Mouse (Mus musculus): ENCODE measurements around the gene Tex2. TPM values are rescaled to one million over a fixed set of nuclear protein-coding genes. Genes with fewer than 3 reads are reported as not detected.

Tex2 gene
- polyA plus RNA-seq, 1 experiment = 9.2 TPM

- TF ChIP-seq CTCF (IDR thresholded peaks at IDR 0.05; ENCODE audit: control insufficient read depth, insufficient read depth, low read length) (no peak), POLR2A (IDR thresholded peaks at IDR 0.05; ENCODE audit: borderline replicate concordance, control insufficient read depth, low read depth, low read length) (no peak)
- no peak overlapping the region for H3K27ac ChIP-seq (ENCODE audit: control insufficient read depth, insufficient read depth, low read depth, low read length, poor library complexity)
- peaks cover 1% of the 10 kb centered on the region; the same call in 1 of the 2 replicates for H3K4me1 ChIP-seq (ENCODE audit: control insufficient read depth, insufficient read depth, low read length)
- H3K4me3 ChIP-seq (replicated peaks; ENCODE audit: control insufficient read depth, low read depth, low read length) = no peak overlapping the region
- WGBS = 24% methylated on average over 3 of the region's 3 CpGs
Measured at GRCm38 (mm10) chr11:106462309-106462708, 150.9 kb downstream of the Tex2 start.

GRCm38 (mm10) chr11:106461145-106461932 lies 151.9 kb downstream of the Tex2 start:
- 41% methylated on average over 5 of the region's 5 CpGs for WGBS
- no peak overlapping the region for H3K27ac ChIP-seq (ENCODE audit: control insufficient read depth, insufficient read depth, low read depth, low read length, poor library complexity)
- H3K4me1 ChIP-seq (ENCODE audit: control insufficient read depth, insufficient read depth, low read length) = peaks cover 1% of the 10 kb centered on the region; the same call in 1 of the 2 replicates
- H3K4me3 ChIP-seq (replicated peaks; ENCODE audit: control insufficient read depth, low read depth, low read length) = no peak overlapping the region
- TF ChIP-seq POLR2A (IDR thresholded peaks at IDR 0.05; ENCODE audit: borderline replicate concordance, control insufficient read depth, low read depth, low read length) (no peak), CTCF (IDR thresholded peaks at IDR 0.05; ENCODE audit: control insufficient read depth, insufficient read depth, low read length) (no peak)

GRCm38 (mm10) chr11:106460671-106461070 lies 152.6 kb downstream of the Tex2 start:
- no peak overlapping the region for H3K4me3 ChIP-seq (replicated peaks; ENCODE audit: control insufficient read depth, low read depth, low read length)
- 64% methylated on average over 1 of the region's 1 CpGs for WGBS
- no peak for TF ChIP-seq CTCF (IDR thresholded peaks at IDR 0.05; ENCODE audit: control insufficient read depth, insufficient read depth, low read length)
- TF ChIP-seq POLR2A (IDR thresholded peaks at IDR 0.05; ENCODE audit: borderline replicate concordance, control insufficient read depth, low read depth, low read length) = no peak
- no peak overlapping the region for H3K27ac ChIP-seq (ENCODE audit: control insufficient read depth, insufficient read depth, low read depth, low read length, poor library complexity)
- peaks cover 1% of the 10 kb centered on the region; the same call in 1 of the 2 replicates for H3K4me1 ChIP-seq (ENCODE audit: control insufficient read depth, insufficient read depth, low read length)

- H3K27ac ChIP-seq (ENCODE audit: control insufficient read depth, insufficient read depth, low read depth, low read length, poor library complexity) = no peak overlapping the region
- no peak for TF ChIP-seq POLR2A (IDR thresholded peaks at IDR 0.05; ENCODE audit: borderline replicate concordance, control insufficient read depth, low read depth, low read length)
- TF ChIP-seq CTCF (IDR thresholded peaks at IDR 0.05; ENCODE audit: control insufficient read depth, insufficient read depth, low read length) = no peak
- WGBS = 72% methylated on average over 4 of the region's 4 CpGs
- H3K4me3 ChIP-seq (replicated peaks; ENCODE audit: control insufficient read depth, low read depth, low read length) = no peak overlapping the region
- no peaks in the 10 kb centered on the region; the same call in 1 of the 2 replicates for H3K4me1 ChIP-seq (ENCODE audit: control insufficient read depth, insufficient read depth, low read length)
Measured at GRCm38 (mm10) chr11:106458540-106458939, 154.7 kb downstream of the Tex2 start.

Other genes starting within 250 kb of the Tex2 start
- gene Prr29, start 248.0 kb downstream of the Tex2 start, polyA plus RNA-seq (2011; ENCODE audit: insufficient read depth, insufficient read length, low replicate concordance, missing spikeins) = not detected in 2 replicates
- gene Icam2, start 225.3 kb downstream of the Tex2 start, polyA plus RNA-seq (2011; ENCODE audit: insufficient read depth, insufficient read length, low replicate concordance, missing spikeins) = 6.2 and 23.4 TPM in 2 replicates
- gene Ern1, start 125.6 kb downstream of the Tex2 start, polyA plus RNA-seq (2011; ENCODE audit: insufficient read depth, insufficient read length, low replicate concordance, missing spikeins) = 4.4 and 13.4 TPM in 2 replicates
- 21.7 and 33.5 TPM in 2 replicates for gene Pecam1, start 137.2 kb upstream of the Tex2 start, polyA plus RNA-seq (2011; ENCODE audit: insufficient read depth, insufficient read length, low replicate concordance, missing spikeins)
- 8.9 and 38.3 TPM in 2 replicates for gene Milr1, start 137.8 kb upstream of the Tex2 start, polyA plus RNA-seq (2011; ENCODE audit: insufficient read depth, insufficient read length, low replicate concordance, missing spikeins)
- 4.9 and 6.1 TPM in 2 replicates for gene Polg2, start 166.1 kb upstream of the Tex2 start, polyA plus RNA-seq (2011; ENCODE audit: insufficient read depth, insufficient read length, low replicate concordance, missing spikeins)
- 448 and 600 TPM in 2 replicates for gene Ddx5, start 175.8 kb upstream of the Tex2 start, polyA plus RNA-seq (2011; ENCODE audit: insufficient read depth, insufficient read length, low replicate concordance, missing spikeins)
- gene Cep95, start 175.8 kb upstream of the Tex2 start, polyA plus RNA-seq (2011; ENCODE audit: insufficient read depth, insufficient read length, low replicate concordance, missing spikeins) = 39.6 and 53.9 TPM in 2 replicates

All from bone marrow, adult 2 months (tissue).